Mouse (Mus musculus): Measurements from ENCODE around the gene Pacsin2.
"Not testable (repeated sequence)": the region's sequence is repeated elsewhere in the genome, so short reads cannot be mapped to it uniquely, and the experiment has no call there.

Gene Pacsin2

DNA sequence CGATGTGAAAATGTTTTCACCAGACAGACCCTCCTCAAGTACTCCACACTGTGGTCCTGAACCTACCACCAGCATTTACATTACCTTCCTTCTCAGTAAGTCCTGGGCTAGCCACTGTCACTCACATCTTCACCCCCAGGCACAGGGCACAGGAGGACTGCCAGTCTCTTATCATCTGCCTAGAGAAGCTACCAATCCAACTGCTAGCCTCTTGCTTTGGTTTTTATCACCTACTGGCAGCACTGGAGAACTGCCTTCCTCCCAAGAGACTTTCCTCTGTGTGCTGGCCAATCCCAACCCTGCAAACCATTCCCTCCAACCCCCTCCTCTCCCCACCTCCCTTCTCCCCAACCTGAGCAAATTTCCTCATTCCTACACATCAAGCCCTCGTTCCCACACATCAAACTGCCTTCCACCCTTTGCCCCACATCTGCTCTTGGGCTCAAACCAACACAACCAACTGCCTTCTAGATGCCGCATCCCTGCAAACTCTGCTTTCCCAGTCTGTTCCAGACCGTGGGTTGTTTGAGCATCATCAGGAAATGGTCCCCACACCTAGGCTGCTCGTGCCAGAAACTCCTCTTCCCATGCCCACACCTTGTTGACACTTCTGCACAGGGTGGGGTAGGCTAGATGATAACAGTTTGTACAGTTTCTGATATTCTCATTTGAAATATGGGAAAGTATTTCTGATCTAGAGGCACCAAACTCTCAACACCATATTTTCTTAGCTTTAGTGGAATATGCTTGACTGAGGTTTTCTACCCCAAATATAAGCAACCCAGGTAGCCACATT, 40.6 kb downstream of the Pacsin2 start:
- no peak for DNase-seq (ENCODE audit: low spot score in 2 of 2)

DNA sequence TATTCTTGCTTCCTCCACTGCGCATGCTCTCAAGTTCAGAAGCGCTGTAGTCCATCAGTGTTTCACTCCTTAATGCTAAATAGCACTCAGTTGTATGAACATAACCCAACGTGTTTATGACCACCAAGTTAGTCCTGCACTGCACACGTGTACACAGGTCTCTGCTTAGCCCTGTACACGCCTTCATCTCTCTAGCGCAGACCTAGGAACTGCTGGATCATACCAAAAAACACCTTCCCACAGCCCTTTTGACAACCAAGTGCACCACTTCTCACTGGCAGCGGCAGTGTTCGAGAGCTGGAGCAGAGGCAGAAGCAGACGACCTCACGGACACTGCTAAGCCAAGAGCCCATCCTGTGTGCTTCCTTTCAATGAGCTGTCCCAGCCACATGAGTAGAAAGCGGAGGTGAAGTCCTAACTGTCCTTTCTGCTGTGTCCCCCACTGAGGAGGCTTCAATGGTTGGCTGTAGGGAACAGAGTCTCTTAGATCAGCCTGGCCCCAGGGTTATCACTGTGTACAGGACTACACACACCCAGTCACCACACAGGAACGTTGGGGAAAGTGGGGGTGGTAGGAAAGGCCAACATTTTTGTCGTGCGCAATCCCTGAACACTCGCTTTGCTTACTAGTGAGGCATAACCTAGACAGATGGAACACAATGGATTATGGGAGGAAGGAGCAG, 42.0 kb downstream of the Pacsin2 start:
- no peak for DNase-seq (ENCODE audit: low spot score in 2 of 2)

DNA sequence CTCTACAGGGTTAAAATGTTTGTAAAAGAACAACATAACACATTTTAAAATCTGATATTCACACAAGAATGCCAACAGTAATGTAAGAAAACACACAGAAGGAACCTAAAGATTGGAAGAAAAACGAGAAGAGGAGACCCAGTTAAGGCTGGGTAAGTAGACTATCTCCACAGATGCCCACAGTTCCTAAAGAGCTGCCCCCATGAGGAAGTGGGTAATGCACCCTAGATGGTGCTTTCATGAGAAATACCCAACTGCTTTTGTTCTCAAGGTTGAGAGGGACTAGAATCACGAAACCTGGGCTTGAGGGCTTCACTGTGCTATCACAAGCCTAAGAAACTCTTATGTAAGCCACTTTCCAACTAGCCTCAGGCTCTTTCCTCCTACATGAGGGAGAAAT, 44.8 kb downstream of the Pacsin2 start:
- no peak for DNase-seq (ENCODE audit: low spot score in 2 of 2)

DNA sequence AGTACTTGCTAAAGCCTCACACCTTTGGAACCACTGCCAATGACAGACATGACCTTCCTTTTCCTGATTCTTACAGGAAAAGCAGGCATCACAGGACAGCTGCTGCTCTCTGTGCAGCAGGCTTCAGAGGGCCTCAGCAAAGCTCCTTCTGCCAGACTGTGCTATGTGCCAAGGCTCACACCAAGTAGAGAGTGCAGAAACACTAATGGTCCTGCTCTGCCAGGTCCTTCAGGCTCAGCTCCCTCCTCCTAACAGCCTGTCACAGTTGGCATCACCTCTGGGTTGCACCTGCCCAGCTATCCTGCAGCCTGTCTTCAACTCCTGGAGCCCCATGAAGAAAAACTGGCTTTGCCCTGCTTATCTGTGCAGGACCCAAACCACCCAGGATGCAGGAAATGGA, 45.7 kb downstream of the Pacsin2 start:
- DNase-seq (ENCODE audit: low spot score in 2 of 2), result no peak

DNA sequence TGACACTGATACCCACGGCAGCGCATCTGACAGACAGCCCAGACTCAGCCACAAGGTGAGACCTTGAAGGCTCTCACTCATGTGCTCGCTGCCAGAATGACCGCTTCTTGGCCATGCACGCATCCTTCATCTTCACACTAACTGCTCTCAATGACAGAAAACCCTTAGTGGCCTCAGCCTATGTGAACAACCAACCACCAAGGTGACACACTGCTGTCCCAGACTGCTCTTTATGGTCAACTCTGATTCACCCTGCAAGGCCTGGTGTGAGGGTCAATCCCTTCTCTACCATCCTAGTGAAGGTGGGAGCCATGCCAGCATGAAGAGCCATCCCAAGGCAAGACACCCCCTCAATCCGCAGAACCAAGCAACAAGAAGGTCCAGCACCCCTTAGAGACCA, 46.5 kb downstream of the Pacsin2 start:
- no peak for DNase-seq (ENCODE audit: low spot score in 2 of 2)

DNA sequence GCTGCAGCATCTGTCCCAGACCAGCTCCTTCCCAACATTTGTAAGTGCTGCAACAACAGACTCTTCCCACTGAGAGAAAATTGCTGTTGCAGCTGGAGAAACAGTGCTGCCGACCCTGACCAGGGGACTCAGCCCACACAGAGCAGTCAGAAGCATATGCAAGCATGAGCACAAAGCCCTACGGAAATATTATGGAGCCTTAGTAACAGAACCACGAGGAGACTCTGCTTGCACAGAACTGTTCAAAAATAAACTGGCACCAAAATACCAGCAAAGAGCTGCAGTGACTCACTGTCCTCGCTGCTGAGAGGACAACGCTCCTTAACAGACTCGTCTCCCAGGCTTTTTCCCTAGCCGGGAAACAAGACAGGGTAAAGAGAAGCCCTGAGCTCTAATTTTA, 47.0 kb downstream of the Pacsin2 start:
- peak; percentile 66 to 86 for DNase-seq (ENCODE audit: low spot score in 2 of 2)

DNA sequence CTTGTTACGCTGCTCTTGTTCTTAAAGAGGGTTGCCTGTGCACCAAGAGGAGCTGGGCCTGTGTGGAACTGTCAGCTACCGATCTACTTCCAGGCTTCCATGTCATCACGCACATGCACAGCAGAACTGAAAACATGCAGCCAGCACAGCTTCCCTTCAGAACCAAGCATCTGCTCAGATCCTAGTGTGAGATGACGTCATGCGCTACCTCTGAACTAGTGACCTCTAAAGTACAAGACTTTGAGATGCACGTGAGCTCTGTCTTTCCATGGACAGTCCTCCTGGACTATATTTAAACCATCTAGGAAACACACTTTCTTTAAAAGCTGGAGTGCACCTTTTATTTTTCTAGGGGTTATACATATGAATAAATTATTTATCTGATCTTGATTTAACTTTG, 49.0 kb downstream of the Pacsin2 start:
- no peak for DNase-seq (ENCODE audit: low spot score in 2 of 2)

DNA sequence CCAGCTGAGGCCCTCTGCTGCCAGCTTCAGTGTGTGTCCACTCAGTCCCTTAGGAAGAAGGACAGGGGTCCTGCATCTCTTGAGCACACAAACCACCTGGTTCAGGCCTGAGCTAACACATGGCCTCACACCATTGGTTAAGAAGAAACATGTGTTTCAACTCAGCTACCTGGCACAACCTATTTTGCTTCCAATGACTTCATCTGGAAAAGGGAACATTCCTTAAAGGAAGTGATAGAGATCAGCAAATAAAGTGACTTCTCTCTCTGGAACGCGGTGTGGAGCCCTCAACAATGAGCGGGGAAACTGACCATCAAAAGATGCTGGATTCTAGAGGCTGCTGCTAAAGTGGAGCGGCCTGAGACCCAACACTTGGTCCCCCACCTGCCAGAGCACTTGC, 52.8 kb downstream of the Pacsin2 start:
- DNase-seq (ENCODE audit: low spot score in 2 of 2), result no peak

DNA sequence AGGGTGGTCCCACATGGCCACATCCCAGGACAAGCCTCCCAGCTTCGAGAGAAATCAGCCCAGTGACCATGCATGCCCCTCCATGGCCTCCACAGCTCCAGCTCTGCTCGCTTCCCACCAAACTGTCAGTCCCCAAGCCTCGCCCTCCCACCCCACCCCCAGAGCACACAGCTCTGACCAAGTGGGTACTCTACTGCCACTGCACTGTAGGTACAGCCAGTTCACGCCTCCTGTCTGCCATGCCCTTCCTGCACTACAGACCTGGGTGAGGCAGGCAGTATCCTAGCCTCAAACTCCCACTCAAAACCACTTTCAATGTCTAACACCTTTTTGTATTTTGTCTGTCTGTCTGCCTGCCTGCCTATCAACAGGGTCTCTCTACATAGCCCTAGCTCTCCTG, 53.7 kb downstream of the Pacsin2 start:
- DNase-seq (ENCODE audit: low spot score in 2 of 2), result no peak

DNA sequence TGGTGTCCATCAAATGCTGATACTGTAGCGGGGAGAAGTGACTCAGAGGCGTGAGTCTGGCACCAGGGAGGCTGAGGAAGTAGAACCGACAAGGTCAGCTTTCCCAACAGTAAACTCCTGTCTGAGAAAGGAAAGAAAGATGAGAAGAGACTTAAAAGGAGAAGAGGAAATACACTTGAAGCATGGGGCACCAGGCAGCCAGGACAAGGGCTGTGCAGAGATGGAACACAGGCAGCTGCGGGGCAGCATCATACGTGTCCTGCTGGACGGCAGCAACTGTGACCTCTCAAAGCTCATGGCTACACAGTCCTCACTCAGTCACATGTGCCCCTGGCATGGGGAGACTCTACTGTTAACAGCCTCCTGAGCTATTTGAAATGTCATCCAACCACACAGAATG, 54.1 kb downstream of the Pacsin2 start:
- DNase-seq (ENCODE audit: low spot score in 2 of 2), result no peak

DNA sequence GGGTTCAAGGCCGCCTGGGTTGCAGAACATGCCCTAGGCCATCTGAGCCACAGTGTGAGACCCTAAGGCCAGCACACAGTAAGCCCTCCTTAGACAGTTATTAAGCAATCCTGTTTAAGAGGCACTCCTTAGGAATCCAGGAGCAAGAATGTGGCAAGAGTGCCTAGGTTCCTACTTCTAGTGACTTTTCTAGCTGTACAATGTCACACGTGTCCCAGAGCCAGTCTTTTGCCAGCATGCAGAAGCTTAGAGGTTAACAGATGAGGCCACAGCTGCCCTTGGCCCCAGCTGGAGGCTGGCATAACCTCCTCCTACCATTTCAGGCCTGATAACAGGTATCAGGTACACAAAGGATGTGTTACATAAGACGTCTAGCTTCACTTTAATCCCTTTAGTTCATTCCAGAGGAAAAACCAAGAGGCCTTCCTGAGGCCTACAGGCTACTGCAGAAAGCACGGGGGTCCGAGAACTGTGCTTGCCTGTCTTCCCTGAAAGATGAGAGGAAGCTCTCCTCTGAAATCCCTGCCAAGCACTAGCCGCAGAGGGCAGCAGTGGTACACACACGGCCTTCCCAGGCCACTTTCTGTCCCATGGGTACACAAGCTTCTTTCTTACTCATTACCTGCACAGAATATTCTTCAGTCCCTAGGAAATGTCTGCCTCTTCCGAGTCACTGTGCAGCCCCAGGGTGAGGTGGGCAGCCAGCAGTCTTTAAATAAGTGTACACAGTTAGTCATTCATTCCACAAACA, 55.5 kb downstream of the Pacsin2 start:
- no peak for DNase-seq (ENCODE audit: low spot score in 2 of 2)

DNA sequence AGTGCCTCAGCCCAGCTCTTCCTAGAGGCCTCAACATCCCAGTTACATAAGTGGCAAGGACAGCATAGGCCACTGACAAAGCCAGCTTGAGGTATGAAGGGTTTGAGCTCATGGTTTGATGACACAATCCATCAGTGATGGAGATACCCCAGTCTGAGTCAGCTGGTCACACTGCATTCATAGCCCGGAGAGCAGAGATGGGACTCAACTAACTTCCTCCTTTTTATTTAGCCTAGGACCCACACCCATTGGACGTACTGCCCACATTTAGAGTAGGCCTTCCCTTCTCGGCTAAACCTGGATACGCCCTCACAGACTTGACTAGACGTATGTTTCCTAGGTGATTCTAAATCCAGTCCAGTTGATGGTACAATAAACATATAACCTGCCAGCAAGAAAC, 56.2 kb downstream of the Pacsin2 start:
- DNase-seq (ENCODE audit: low spot score in 2 of 2), result no peak

DNA sequence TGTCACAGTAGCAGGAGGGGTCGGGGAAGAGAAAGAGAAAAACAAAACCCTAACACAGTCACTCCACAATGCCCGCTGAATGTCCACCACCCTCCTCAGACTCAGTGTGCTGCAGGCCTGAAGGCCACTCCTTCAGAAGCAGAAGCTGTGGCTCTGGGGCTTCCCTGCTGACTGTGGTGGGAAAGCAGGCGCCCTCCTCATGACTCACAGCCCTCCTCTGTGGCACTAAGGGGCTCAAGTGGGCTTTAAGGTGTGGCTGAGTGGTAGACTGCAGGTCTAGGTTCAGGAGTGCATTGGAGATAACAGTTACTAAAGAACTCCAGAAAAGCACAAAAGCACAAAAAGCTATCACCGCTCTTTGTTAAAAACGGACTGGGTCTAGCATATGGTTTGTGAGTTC, 56.9 kb downstream of the Pacsin2 start:
- DNase-seq (ENCODE audit: low spot score in 2 of 2), result no peak

DNA sequence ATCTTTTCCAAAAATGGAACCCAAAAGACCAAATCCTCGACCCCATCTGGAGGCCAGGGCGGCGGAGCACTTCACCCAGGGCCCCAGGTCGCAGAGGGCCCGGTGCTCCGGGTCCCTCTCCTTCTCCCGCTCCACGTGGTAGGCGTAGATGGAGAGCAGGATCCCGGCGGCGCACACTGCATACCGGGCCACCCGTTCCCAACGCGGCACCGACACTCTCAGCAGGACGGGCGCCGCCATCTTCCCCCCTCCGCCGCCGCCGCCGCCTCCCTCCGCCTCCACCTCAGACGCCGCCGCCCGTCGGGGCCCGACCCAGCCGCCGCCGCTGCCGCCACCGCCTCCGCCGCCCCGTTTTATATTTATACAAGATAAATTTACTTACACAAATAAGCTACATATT, 58.5 kb downstream of the Pacsin2 start:
- DNase-seq (ENCODE audit: low spot score in 2 of 2), result not testable (repeated sequence)

DNA sequence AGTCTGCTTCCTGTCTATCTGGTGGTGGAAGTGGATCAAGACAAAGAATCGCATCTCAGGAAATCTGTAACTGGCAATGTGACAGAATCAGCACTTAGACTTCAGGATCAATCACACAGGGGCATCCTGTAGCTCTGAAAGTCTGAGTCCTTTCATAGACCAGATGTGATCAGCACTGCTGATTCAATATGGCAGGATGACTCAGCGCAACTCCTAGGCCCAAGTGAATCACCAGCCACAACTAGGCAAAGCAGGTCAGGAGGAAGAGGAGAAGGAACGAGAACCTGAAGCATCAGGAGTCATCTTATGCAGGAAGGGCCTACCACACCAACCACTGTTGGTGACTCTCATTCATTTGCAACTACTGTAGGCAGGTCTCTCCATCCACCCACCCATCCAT, 60.4 kb downstream of the Pacsin2 start:
- no peak for DNase-seq (ENCODE audit: low spot score in 2 of 2)

DNA sequence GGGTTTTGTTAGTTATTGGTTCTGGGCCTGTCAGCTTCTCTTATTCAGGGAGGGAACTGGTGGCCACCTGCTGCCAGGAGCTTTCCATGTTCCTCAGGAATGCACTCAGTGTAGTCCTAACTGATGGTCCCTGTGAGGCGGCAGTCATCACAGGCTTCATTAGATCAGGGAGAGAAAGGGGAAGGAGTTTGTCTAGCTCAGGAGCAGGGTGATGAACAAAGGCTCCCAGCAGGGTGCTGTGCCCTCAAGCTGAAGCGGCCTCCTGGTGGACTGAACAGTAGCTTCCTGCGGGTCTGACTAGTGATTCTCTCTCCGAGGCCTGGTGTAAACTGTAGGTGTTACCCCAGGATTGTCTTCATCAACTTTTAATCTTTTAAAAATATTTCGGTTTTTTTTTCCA, 61.4 kb downstream of the Pacsin2 start:
- no peak for DNase-seq (ENCODE audit: low spot score in 2 of 2)

DNA sequence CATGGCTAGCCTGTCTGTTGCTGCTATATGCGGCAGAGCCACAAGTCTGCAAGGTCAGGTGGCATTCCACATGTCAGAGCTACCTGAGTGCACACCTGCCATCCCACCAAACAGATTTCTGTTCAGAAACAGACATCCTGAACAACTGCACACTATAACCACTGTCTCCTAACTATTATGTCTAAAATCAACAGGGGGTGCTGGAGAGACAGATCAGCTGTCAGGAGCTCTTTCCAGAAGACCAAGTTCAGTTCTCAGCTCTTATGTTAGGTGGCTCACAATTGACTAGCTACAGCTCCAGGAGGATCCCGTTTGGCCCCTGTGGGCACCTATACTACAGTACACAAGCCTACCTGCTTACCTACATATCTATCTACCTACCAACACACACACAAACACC, 71.7 kb downstream of the Pacsin2 start:
- DNase-seq (ENCODE audit: low spot score in 2 of 2), result no peak

DNA sequence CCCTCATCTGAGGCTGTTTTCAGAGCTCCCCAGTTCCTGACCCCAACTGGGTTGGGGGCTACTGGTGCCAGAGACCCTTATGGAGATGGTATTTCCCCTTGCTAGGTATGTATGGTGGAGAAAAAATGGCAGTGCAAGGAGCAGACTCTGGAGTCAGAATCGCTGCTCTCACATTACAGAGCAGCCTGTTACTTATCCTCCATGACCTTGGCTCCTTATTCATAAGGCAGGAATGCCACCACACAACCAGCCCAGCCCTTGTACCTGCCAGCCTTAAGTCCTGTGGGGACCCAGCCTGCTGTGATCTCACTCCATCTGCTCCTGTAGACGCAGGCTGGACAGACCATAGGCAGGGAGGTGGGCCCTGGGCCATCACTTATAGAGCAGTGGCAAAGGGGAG, 76.5 kb downstream of the Pacsin2 start:
- no peak for DNase-seq (ENCODE audit: low spot score in 2 of 2)

DNA sequence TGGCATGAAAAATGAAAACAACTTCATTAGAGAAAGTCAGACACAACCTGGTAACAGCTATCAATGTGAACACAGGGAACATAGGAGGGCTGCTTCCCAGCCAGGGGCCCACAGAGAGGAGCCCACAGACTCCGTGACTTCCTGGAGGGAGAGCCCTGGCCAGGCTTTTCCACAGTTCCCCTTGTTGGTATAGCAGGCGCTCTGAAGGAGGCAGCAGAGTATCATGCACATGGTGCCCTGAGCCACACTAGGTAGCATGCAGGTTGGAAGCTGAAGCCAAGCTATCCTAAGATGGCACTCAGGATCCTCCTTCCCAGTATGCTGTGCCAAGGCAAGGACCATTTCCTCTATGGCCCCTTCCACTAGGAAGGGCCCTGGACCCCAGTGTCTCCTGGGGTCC, 80.8 kb downstream of the Pacsin2 start:
- no peak for DNase-seq (ENCODE audit: low spot score in 2 of 2)

DNA sequence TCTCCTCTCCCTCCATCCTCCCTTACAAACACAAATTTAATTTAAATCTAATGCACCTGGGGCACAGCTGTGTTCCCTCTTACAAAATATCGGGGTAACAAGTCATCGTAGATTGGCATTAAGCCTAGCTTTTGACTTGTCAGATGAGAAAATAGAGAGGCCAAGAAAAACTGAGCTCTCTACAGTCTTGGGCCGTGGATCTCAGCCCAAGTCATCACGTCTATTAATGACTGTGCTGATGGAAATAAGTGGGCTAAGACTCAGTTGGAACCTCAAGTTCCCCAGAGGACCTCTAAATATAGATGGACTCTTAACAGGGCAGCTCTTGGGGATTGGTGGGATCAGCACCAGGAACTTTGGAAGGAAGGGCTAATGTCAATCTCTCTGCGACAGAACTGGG, 81.3 kb downstream of the Pacsin2 start:
- DNase-seq (ENCODE audit: low spot score in 2 of 2), result no peak

DNA sequence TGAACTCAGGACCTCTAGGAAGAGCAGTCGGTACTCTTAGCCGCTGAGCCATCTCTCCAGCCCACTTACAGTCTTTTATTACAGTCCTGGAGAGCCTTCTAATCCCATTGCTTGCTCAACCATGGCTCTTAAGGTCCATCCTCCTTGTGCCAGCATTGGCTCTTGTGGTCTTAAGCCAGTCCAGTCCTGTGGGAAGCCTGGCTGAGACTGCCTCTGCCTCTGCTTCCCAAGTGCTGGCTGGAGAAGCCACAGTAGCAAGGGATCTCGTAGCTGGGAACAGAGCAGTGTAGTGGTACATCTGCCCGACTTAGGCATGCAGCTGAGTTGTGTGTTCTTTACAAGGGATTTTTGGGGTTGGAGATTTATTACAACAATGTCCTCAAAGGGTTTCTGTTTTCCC, 81.9 kb downstream of the Pacsin2 start:
- no peak for DNase-seq (ENCODE audit: low spot score in 2 of 2)

DNA sequence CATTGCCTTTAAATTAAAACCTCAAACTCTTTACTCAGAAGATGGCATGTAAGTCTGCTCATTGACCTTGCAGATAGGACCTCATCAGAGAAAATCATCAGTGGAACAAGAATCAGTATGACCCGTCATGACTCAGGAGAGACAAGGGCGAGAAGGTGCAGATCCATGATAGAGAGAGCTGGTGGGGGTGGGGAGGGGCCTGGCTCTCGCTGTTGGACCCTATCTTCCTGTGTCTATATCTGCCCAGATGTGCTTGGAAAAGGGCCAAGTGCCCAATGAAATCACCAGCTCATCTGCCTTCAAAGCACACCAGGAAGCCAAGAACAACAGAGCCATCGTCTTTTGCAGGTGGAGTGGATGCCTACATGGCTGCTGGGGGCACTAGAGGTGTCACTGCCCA, 87.3 kb downstream of the Pacsin2 start:
- no peak for DNase-seq (ENCODE audit: low spot score in 2 of 2)

DNA sequence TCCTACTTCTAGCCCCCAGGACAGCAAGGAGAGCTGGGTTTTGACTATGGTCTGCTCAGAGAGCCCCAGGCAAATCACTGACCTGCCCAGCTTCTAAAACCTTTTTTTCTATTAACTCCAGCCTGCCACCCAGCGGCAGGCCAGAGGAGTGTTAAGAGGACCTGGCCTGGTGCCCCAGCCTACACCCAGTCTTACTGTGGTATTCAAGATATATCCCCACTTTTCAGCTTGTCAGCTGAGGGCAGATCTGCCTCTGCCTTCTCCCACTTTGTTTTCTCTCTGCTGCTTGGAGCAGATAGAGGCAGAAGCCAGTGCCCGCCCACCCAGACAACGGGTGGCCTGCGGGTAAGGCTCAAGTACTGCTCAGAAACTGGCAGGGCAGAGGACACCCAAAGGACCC, 89.3 kb downstream of the Pacsin2 start:
- DNase-seq (ENCODE audit: low spot score in 2 of 2), result peak in 1 of 2 experiments; percentile 15

All from right cerebral cortex, postnatal 36 days (tissue).